Mouse (Mus musculus) B cell, adult 2 months (primary cell): ENCODE measurements around the gene Med26.
A peak's percentile ranks its signal among the peaks of the same experiment; 100 is the strongest.

Experiments used
- DNase-seq, 2 experiments: peaks; one replicate each; pipeline ENCODE4 v3.0.0; 2022

Med26 gene

DNA sequence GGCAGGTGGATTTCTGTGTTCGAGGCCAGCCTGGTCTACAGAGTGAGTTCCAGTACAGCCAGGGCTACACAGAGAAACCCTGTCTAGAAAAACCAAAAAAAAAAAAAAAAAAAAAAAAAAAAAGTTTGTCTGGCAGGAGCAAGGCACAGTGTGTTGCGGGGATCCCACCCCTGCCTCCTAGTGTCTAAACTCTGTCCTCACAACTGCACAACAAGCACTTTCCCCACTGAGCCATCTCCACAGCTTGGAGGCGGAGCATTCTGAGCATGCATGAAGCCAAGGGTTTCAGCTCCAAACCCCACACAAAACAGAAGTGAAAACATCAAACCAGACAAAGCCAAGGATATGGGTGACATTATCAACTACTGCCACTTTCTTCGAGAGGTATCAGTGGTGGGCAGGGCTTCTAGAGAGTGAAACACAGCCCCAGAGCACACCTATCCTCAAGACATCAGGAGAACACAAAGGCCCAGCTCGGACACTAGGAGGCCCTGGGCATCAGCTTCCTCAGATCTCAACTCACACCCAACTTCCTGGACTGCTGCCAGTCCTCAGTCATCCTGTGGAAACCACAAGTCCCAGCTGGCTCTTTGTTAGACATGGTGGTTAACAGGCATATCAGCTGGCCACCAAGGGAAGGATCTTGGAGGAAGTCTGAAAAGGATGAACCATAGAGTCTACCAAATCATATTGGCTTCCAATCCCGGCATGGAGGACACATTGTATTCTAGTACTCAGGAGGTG lies 62.4 kb downstream of the Med26 start:
- peak; percentile 12 to 16 for DNase-seq

- peak; percentile 94 for DNase-seq
These were observed 73.1 kb downstream of the Med26 start, which contains the start of gene Cherp for GRCm38 (mm10) chr8:72474826-72475546. Gene Cherp, minus strand, starts transcription at chr8:72475226.

- no peak for DNase-seq
These were observed 77.4 kb downstream of the Med26 start for GRCm38 (mm10) chr8:72470684-72471083.

- DNase-seq = no peak
These were observed 78.1 kb downstream of the Med26 start for GRCm38 (mm10) chr8:72469984-72470383.

- no peak for DNase-seq
These were observed 78.8 kb downstream of the Med26 start for GRCm38 (mm10) chr8:72469243-72469642.

GRCm38 (mm10) chr8:72464211-72464610 lies 83.9 kb downstream of the Med26 start:
- no peak for DNase-seq

GRCm38 (mm10) chr8:72459881-72460533 lies 88.1 kb downstream of the Med26 start:
- no peak for DNase-seq

DNA sequence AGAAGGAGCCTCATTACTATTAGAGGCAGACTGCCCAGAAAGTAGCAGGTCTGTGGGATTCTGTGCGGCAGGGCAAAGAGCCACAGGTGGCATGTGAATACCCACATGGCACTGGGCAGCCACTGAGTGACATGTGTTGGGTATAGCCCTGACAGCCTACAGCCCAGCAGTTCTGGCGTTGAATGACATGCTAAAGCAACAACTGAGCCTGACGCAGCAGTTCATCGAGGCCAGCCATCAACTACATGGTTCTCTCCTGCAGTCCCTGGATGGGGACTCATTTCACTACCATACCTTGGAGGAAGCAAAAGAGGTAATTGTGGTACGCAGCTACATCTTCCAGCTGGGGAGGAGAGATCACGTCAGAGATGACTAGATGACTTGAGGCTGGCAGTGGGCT lies 89.6 kb downstream of the Med26 start:
- DNase-seq = no peak

- no peak for DNase-seq
These were observed 90.3 kb downstream of the Med26 start for GRCm38 (mm10) chr8:72457806-72458205.

DNA sequence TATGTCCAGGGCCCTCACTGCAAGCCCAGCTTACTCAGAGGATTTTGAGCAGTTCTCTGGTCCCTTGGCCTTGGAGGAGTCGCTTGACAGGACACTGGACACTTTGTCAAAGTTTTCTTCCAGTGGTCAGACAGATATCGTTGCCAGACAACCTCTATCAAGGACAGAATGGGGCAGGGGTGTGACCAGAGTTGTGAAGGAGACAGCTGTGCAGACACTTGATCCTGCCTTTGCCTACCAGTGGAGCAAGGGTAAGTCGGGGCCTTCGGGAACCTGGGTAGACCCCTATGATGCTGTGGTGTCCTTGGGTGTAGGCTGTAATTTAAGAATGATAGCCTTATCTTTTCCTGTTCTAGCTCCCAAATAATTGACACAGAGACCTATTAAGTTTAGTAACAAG lies 92.8 kb downstream of the Med26 start:
- no peak for DNase-seq

GRCm38 (mm10) chr8:72453904-72454303 lies 94.2 kb downstream of the Med26 start:
- DNase-seq = no peak

DNA sequence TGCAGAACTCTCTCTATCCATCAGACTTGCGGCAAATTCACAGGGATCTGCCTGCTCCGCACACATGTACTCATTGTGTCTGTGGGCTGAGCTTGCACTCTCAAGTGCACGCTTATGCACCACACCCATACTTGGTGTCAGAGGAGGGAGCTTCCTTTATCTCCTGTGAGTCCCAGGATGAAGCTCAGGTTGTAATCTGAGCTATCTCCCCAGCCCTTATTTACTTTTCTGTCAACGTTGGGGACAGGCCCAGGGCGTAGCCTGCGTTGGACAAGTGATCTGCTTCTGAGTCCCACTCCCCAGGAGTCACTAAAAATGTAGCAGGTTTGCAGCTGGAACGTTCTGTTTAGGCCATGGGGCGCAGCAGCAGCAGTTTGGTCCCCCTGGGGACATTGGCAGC lies 96.6 kb downstream of the Med26 start:
- no peak for DNase-seq

DNA sequence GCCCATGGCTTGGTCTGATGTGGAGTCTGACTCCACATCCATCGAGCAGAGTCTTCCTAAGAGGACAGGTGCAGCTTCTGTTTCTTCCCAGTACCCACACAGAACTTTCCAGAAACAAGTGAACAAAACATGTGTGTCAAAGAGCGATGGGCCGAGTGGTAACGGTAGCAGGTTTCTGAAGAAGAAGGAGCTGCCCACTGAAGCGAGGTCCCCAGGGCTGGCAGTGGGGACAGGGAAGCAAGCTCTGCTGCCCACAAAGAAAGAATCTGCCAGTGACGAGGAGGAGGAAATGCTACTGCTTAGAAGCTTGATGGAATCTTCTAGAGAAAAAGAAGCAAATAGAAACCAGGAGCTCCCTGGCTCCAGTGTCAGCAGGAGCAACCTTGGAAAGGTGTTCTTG lies 103.0 kb downstream of the Med26 start:
- DNase-seq = peak; percentile 69 to 72
